Mouse (Mus musculus): Measurements from ENCODE around the gene Art4. TPM values are rescaled to one million over a fixed set of nuclear protein-coding genes. Genes with fewer than 3 reads are reported as not detected.

The Art4 gene
- polyA plus RNA-seq, 1 experiment from 2014 or later = 2.2 TPM

DNA sequence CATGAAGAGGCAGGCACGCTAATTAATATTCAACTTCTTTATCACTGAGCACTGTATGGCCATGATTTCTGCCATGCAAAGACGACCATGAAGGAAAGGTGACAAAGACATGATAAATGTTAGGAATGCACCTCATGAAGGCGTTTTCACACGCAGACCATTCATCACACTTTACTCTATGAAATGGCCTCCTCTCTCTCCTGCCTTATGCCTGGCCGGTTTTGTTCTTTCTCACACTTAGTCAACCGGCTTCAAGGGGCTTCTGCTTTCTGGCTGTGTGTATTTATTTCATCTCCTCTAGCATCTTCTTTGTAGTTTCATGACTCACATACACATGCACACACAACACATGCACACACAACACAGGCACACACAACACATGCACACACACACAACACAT is 56.3 kb downstream of the Art4 start:
- Histone ChIP-seq H3K36me3 (replicated peaks) (no peaks in the 10 kb centered on the region), H3K9me3 (no peaks in the 10 kb centered on the region), H3K27me3 (replicated peaks; ENCODE audit: low read depth, poor library complexity, severe bottlenecking) (no peaks in the 10 kb centered on the region), H3K4me1 (peaks cover 14% of the 10 kb centered on the region), H3K4me3 (no peak overlapping the region), H3K27ac (replicated peaks) (no peak overlapping the region)
- no peak for DNase-seq (ENCODE audit: low spot score)
- 87% methylated on average over 6 of the region's 6 CpGs for WGBS

DNA sequence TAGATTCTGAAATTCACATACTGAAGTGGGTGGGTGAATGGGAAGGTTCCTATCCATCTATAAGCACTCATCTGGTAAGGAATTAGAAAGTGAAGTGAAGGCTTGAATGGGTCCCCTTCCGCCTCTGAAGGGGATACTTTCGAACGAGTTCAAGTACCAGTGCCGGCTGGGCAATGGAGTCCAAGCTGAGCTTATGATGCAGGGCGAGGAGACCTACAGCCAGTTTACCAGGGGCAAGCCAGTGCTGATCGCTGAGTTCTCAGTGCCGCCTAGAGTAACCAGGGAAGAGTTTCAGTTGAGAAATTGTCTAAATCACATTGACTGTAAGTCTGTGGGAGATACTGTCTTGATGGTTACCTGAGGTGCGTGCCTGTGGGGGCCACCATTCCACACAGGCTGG is 56.8 kb downstream of the Art4 start:
- H3K27me3 ChIP-seq (replicated peaks; ENCODE audit: low read depth, poor library complexity, severe bottlenecking) = peaks cover 4% of the 10 kb centered on the region; the same call in 1 of the 2 replicates
- H3K4me3 ChIP-seq = no peak overlapping the region
- H3K27ac ChIP-seq (replicated peaks) = no peak overlapping the region
- 93% methylated on average over 8 of the region's 8 CpGs for WGBS
- DNase-seq (ENCODE audit: low spot score) = no peak
- peaks cover 14% of the 10 kb centered on the region for H3K4me1 ChIP-seq
- H3K36me3 ChIP-seq (replicated peaks) = no peaks in the 10 kb centered on the region
- H3K9me3 ChIP-seq = no peaks in the 10 kb centered on the region

Small RNA genes lying within 50 kb of the gene (microRNA-seq; reads per million reads assigned to microRNA genes)
- gene Gm44364 = not detected

Other genes with a start within 250 kb of the Art4 start
- 1.9 and 2.6 TPM in 2 replicates for gene Plbd1, start 195.8 kb downstream of the Art4 start, polyA plus RNA-seq (2016; fragmentation: Nextera tagmentation; extraction: Ambion mirVana)
- 0.11 TPM in 2 replicates for gene Gucy2c, start 76.0 kb downstream of the Art4 start, polyA plus RNA-seq (2016; fragmentation: Nextera tagmentation; extraction: Ambion mirVana)
- gene Hist4h4, start 53.3 kb downstream of the Art4 start, polyA plus RNA-seq (2016; fragmentation: Nextera tagmentation; extraction: Ambion mirVana) = 0.47 and 0.64 TPM in 2 replicates
- 86.6 and 91.3 TPM in 2 replicates for gene H2afj, start 49.5 kb downstream of the Art4 start, polyA plus RNA-seq (2016; fragmentation: Nextera tagmentation; extraction: Ambion mirVana)
- 1.3 and 2.1 TPM in 2 replicates for gene BC049715, start 30.1 kb downstream of the Art4 start, polyA plus RNA-seq (2016; fragmentation: Nextera tagmentation; extraction: Ambion mirVana)
- gene Wbp11, start 29.5 kb downstream of the Art4 start, polyA plus RNA-seq (2016; fragmentation: Nextera tagmentation; extraction: Ambion mirVana) = 163 and 165 TPM in 2 replicates
- gene Smco3, start 22.3 kb downstream of the Art4 start, polyA plus RNA-seq (2016; fragmentation: Nextera tagmentation; extraction: Ambion mirVana) = not detected in 2 replicates
- gene Mgp, start 18.1 kb upstream of the Art4 start, polyA plus RNA-seq (2016; fragmentation: Nextera tagmentation; extraction: Ambion mirVana) = 3.5 and 4.2 TPM in 2 replicates
- gene Erp27, start 64.4 kb upstream of the Art4 start, polyA plus RNA-seq (2016; fragmentation: Nextera tagmentation; extraction: Ambion mirVana) = 0.29 TPM in 1 of 2 replicates, not detected in the other
- gene Pde6h, start 66.1 kb upstream of the Art4 start, polyA plus RNA-seq (2016; fragmentation: Nextera tagmentation; extraction: Ambion mirVana) = not detected in 2 replicates
- gene Arhgdib, start 84.2 kb upstream of the Art4 start, polyA plus RNA-seq (2016; fragmentation: Nextera tagmentation; extraction: Ambion mirVana) = 32.1 and 39.3 TPM in 2 replicates